In genomic region chr4:53102529-53102928, GRCm38 (mm10) we compare ENCODE assay signal across 25 mouse cellular contexts.
"Had no signal": no experiment of that assay in that cellular context is flagged by ENCODE, and none has a peak within 500 bp of the region (broad histone marks: within the 10 kb centered on the region; RNA-seq: fewer than 3 reads in every experiment).

No protein-coding gene starts in this region.

- H3K9me3 ChIP-seq: heart, embryonic 10.5 days; heart, embryonic 13.5 days; heart, embryonic 15.5 days; hindbrain, embryonic 13.5 days; hindbrain, embryonic 15.5 days; kidney, embryonic 15.5 days; limb, embryonic 13.5 days; limb, embryonic 15.5 days; liver, embryonic 12.5 days had no signal

- H3K4me1 ChIP-seq: heart, embryonic 15.5 days; hindbrain, embryonic 13.5 days; hindbrain, embryonic 15.5 days; kidney, embryonic 15.5 days; limb, embryonic 13.5 days; limb, embryonic 15.5 days; liver, embryonic 12.5 days had no signal

- H3K27ac ChIP-seq: heart, embryonic 10.5 days; heart, embryonic 13.5 days; heart, embryonic 15.5 days; hindbrain, embryonic 13.5 days; hindbrain, embryonic 15.5 days; hindbrain, postnatal 0 days; kidney, embryonic 15.5 days; kidney, postnatal 0 days; limb, embryonic 13.5 days; limb, embryonic 15.5 days; liver, embryonic 12.5 days; liver, embryonic 14.5 days had no signal

- ATAC-seq: hindbrain, postnatal 0 days; intestine, embryonic 16.5 days; liver, embryonic 12.5 days had no signal

- DNase-seq: gastrocnemius, postnatal 14 days; gastrocnemius, postnatal 36 days; heart, postnatal 14 days; heart, postnatal 36 days; kidney, adult 11 months; kidney, adult 2 months; kidney, adult 9 months; kidney, postnatal 14 days; kidney, postnatal 36 days; layer of hippocampus, adult 9-11 months; layer of hippocampus, postnatal 36 days; left cerebral cortex, postnatal 4 days had no signal

- H3K4me2 ChIP-seq: heart, embryonic 13.5 days; heart, embryonic 15.5 days; hindbrain, embryonic 13.5 days; hindbrain, embryonic 15.5 days; kidney, embryonic 15.5 days; limb, embryonic 13.5 days; limb, embryonic 15.5 days; liver, embryonic 12.5 days had no signal

- H3K9ac ChIP-seq: heart, embryonic 13.5 days; heart, embryonic 15.5 days; hindbrain, embryonic 13.5 days; hindbrain, embryonic 15.5 days; kidney, embryonic 15.5 days; limb, embryonic 13.5 days; limb, embryonic 15.5 days; liver, embryonic 12.5 days; liver, embryonic 14.5 days had no signal

- H3K4me3 ChIP-seq: heart, embryonic 10.5 days; heart, embryonic 13.5 days; heart, embryonic 15.5 days; hindbrain, embryonic 13.5 days; hindbrain, embryonic 15.5 days; kidney, embryonic 15.5 days; limb, embryonic 13.5 days; limb, embryonic 15.5 days; liver, embryonic 12.5 days had no signal

- H3K27me3 ChIP-seq: heart, embryonic 13.5 days; heart, embryonic 15.5 days; hindbrain, embryonic 13.5 days; hindbrain, embryonic 15.5 days; kidney, embryonic 15.5 days; limb, embryonic 13.5 days; limb, embryonic 15.5 days; liver, embryonic 12.5 days had no signal

- H3K36me3 ChIP-seq: heart, embryonic 10.5 days; heart, embryonic 13.5 days; heart, embryonic 15.5 days; hindbrain, embryonic 13.5 days; hindbrain, embryonic 15.5 days; kidney, embryonic 15.5 days; limb, embryonic 15.5 days had no signal
